Comparison of ENCODE assay signal across 18 mouse cellular contexts in genomic region chr4:83676444-83676843, GRCm38 (mm10).
DNase-seq lines count a peak whose midpoint lies in the region.
"Had no signal": no experiment of that assay in that cellular context is flagged by ENCODE, and none has a peak within 500 bp of the region (broad histone marks: within the 10 kb centered on the region; RNA-seq: fewer than 3 reads in every experiment).

No protein-coding gene starts in this region.

- DNase-seq in layer of hippocampus, adult 11-12 months (ENCODE audit: low spot score): peak; percentile 26
- no peak for DNase-seq in layer of hippocampus, postnatal 10 days (ENCODE audit: low spot score in 2 of 2)
- DNase-seq in right cerebral cortex, adult 18-20 months: peak; percentile 12
- DNase-seq in right cerebral cortex, postnatal 10 days (ENCODE audit: low spot score in 2 of 2): no peak
- peak; percentile 64 for DNase-seq in layer of hippocampus, adult 9-11 months
- DNase-seq in heart, adult 11 months: no peak
- DNase-seq: adrenal gland, adult 2 months; adrenal gland, postnatal 14 days; cerebellum, adult 11-12 months; cerebellum, adult 8-10 months; cerebellum, postnatal 10 days; cerebellum, postnatal 36 days; embryo, embryonic 11 days; forebrain, postnatal 0 days; gastrocnemius, postnatal 25 days; heart, adult 2 months; heart, postnatal 14 days; heart, postnatal 4 days had no signal

Comparison
In these comparisons a context has a peak if more than half of its experiments do, and no peak if none do; other contexts are left out.
1. DNase-seq: peak in layer of hippocampus, adult 11-12 months (single experiment), right cerebral cortex, adult 18-20 months (single experiment) and layer of hippocampus, adult 9-11 months (single experiment); none in layer of hippocampus, postnatal 10 days (0 of 2), right cerebral cortex, postnatal 10 days (0 of 2) and heart, adult 11 months (single experiment).